Mouse (Mus musculus): ENCODE measurements around the gene Nsfl1c.
"Not testable (repeated sequence)": the region's sequence is repeated elsewhere in the genome, so short reads cannot be mapped to it uniquely, and the experiment has no call there.

Nsfl1c gene

DNA sequence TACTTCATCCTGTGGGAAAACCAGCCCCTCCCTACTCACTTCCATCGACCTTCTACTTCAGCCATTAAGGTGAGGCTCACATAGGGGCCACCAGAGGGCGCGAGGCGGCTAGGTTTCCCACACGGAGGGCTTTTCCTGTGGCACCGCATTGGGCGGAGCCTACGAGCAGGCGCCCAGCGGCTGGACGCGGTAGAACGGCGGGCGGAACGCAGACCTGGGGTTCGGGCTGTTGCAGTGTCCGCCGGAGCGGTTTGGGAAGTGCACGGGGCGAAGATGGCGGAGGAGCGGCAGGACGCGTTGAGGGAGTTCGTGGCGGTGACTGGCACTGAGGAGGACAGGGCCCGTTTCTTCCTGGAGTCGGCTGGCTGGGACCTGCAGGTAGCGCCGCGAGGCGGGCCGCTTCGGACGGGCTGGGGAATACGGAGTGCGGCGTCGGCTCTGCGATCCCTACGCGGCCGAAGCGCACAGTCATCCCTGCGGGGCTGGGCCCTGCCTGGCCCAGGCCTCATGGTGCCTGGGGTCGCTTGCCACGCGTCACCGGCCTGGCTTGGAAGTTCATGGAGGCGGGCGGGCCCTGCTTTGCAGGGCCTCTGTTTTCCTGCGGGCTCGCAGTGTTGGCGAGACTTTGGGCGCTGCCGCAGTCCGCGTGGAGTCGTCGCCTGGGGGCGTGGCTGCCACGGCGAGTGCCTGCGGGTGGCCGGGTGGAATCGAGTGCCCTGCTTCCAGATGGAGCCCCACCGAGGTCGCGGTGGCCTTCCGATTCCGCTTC, at the start of gene Nsfl1c:
TSS of gene Nsfl1c (plus strand) at position 148 of the 769 bp plus-strand sequence.
- DNase-seq (ENCODE audit: low spot score): peak; percentile 97

DNA sequence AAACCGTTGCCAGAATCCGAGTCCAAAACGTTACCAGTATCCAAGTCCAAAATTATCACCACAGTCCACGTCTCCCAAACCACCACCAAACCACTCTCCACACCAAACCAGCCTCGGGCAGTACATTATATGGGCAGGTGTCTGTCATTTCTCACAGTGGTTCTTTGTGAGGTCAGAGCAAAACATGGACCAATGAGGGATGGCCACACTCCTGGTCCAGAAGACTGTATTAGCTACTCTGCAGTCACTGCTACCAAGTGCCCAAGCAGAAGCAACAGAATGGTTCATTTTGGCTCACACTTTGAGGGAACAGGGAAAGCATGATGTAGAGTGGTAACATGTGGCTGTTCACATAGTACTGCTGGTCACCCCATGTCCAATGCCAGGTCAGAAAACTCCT, 17.9 kb upstream of the Nsfl1c start, which contains the start of gene 4921509C19Rik:
TSS of gene 4921509C19Rik (minus strand) at position 101 of the 400 bp plus-strand sequence.
- not testable (repeated sequence) for DNase-seq (ENCODE audit: low spot score)

DNA sequence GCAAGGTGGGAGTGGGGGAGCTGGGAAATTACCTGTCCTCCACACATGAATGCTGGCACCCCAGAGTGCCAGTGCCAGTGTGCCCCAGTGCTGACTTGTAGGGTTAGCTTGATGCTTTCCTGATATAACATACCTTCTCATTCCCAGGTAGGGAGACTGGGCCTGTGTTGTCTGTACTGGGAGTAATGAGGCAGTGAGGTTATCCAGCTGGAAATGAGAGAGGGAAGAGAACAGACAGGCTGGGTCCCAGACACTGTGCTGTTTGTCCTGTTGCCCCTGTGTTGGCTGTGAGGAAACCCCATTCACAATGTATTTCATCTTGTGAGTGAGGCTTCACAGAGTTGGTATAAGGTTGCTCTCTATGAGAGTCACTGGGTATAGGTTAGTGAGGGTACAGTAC, 7.5 kb upstream of the Nsfl1c start:
- DNase-seq (ENCODE audit: low spot score): no peak

DNA sequence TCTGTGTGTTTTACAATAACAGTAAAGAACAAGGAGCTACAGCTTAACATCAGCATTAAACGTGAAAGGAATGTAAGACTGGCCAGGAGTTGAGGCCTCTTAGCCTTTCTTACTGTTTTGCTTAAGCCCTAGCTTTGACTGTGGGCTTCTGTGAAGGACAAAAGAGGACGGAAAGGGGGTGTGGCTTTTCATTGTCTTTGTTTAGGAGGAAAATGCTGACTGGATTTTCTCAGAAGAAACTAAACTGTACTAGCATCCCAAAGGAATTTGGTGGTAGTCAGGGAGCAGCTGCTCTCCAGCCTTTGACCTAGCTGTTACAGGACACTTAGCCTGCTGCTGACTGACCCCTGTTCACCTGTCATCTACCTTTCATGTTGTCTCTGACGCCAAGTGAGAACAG, 4.4 kb downstream of the Nsfl1c start:
- no peak for DNase-seq (ENCODE audit: low spot score)

DNA sequence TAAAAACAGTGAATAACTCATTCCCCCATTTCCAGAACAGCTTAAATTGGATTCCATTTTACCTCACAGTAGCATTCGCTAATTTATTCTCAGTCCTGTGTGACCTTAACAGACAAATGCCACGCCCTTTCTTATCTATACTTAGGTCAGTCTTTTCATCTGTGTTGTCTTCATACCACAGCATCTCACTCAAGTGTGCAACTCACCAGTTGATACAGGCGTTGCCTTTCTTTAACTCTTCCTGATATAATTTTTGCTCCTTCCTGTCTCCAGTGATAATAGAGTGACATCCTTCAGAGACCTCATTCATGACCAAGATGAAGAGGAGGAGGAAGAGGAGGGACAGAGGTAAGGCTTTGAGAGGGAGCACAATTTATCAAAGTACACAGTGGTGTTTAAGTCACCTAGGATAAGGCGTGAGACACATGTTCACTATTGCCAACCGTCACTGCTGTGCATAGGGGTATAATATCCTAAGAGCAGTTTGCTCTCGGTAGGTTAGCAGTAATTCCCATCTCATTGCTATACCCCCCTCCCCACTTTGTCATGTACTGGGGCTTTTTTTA, 6.5 kb downstream of the Nsfl1c start:
- no peak for DNase-seq (ENCODE audit: low spot score)

DNA sequence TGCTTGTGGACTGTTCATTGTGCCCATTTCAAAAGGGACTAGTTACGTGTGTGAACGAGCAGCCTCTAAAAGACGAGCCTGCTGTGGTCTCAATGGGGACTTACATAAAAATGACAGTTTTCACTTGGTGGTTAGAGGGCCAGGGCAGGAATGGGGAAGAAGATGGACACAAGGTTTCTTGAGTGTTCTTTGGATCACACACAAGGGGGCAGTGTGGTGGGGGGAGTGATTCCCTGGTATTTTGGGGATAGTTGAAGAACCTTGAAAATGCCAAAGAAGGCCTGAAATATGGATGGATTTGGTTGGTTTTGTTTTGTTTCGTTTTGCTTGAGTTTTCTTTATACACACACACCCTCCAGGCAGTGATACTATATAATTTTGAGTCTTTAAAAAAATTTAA, 10.2 kb downstream of the Nsfl1c start:
- no peak for DNase-seq (ENCODE audit: low spot score)

DNA sequence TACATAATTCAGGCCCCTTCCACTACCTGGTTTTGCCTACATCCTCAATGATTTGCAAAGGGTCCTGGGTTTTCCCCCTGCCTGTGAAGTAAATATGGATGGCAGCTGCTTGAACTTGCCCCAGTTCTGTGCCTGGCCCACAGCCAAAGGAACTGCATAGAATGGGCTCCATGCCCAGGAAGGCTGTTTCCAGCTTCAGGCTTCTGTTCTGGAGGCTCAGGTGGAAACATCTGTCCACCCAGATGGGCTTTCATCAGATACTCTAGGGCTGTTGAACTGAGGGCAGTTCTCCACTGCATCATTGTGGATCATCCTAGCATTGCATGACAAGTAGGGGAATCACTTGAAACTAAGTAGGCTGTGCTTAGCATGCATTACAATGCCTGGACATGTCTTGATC, 18.2 kb downstream of the Nsfl1c start:
- no peak for DNase-seq (ENCODE audit: low spot score)

DNA sequence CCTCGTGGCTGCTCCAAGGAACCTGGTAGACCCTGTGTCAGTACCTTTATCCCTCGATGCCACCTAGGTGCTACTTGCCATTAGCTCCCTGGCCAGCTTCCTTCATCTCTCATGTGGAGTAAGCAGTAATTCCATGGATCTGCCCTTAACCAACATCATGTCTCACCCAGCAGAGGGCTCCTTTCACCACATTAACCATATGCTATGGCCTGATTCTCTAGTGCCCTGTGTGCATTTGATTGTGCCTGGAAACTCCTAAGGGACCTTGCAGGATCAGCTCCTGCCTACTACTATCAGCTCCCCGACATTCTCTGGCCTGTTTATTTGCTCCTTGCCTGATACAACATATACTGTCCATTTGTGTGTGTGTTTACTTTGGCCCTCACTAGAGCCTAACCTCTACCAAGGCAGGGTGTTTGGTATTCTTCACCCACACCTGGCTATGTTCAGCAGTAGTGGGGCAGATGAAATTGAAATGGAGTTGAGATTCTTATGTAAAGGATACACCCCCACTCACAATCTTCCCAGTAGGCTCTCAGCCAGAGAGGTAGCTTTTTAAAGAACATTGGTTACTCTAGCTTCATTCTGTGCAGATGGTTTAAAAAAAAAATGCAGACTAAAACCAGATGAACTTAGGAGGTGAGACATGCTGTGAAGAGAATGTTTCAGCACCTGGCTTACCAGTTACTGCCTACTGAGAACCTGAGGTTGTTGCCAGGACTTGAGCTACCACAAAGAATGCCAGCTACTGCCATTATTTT, 19.7 kb downstream of the Nsfl1c start:
- no peak for DNase-seq (ENCODE audit: low spot score)

DNA sequence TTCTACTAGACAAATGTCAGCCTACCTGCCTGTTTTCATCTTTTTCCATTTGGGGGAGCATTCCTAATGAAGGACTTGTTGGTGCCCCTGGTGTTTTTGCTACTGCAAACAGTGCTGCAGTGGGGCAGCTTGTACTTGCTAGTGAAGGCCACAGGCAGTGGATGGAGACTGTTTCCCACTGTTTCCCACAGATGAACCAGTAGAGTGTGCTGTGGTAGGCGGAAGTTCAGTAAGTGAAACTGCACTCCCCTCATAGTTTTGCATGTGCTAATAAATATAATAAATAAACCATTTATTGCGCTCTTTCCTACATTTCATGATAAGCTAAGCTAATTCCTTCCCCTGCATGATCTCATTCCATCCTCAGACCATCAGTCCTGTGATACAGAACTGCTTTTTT, 25.0 kb downstream of the Nsfl1c start:
- DNase-seq (ENCODE audit: low spot score): no peak

DNA sequence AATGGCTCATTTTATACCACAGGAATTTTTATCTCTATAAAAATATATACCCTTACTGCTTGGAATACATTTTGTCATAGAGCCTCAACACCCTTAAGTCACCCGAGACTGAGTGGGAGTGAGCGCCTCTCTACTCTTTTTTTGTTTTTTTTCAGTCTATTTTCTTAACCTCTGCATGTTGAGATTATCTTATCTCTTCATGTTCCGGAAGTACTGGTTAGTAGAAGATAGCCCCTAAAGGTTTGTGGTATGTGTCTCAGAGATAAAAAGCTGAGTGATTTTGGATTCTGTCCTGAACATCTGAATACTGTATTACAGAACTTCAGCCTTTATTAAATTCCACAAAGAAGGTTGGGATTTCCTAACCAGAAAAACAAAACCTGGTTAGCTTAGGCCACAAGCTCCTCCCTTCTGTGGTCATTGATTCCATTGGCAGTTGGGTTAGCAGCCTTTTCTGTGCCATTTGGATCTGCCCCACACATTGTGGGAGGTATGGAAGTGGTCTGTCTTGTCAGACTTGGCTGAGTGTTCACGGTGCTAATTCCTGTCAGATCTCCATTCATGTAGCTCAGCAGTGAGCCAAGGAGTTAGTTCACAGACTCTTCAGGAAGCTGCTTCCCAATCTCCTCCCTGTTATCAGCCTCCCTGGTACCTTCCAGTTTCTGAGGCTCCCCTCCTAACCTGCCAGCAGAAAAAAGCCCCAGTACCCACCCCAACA, 30.5 kb downstream of the Nsfl1c start:
- DNase-seq (ENCODE audit: low spot score): no peak

DNA sequence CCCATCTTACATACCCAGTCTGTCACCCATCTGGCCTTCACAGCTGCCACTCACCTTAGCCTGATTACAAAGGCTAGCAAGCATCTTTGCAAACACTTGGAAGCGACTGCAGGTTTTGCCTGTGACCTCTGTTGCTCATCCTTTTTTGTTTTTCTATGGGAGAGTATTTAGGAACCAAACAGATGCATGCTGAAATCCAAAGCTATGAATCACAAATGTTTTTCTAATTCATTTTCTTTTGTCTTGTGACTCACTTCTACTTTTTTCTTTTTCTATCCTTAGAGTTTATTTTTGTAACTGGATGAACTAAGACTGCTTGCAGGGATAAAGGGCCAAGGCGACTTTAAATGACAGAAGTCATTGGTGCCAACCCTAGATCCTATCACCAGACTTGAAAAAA, 31.5 kb downstream of the Nsfl1c start:
- no peak for DNase-seq (ENCODE audit: low spot score)

DNA sequence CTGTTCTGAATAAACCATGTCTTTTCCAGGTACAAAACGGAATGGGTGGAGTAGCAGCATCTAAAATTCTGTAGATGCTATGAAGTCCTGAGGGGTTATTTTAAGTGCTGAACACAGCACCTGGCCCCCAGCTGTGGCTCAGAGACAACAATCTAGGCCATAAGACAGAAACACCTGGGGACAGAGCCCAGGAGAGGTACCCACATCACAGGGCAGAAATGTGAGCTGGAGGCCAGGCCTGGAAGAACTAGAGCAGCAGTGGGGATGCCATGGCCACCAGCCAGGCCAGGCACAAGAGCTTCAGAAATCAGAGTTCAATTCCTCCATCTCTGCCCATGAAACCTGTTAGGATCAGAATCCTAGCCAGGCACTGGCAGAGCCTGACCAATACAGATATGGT, 34.1 kb downstream of the Nsfl1c start:
- DNase-seq (ENCODE audit: low spot score): no peak

DNA sequence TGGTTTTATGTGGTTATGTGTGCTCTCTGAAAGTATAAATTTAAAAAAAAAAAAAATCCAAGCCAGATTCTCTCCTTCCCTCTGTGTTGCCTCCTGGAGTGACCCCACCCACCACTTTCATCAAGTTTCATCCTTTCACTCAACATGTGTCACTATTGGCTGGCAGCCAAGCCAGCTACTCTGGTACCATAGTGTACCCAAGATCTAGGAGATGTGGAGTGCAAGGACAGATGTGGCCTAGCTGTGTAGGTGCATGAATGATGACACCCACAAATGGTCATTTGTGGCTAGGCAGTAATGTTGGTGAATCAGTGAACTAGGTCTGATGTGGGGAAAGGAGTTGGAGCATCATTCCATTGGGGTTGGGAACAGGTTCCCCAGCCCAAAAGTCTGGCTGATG, 35.2 kb downstream of the Nsfl1c start:
- no peak for DNase-seq (ENCODE audit: low spot score)

DNA sequence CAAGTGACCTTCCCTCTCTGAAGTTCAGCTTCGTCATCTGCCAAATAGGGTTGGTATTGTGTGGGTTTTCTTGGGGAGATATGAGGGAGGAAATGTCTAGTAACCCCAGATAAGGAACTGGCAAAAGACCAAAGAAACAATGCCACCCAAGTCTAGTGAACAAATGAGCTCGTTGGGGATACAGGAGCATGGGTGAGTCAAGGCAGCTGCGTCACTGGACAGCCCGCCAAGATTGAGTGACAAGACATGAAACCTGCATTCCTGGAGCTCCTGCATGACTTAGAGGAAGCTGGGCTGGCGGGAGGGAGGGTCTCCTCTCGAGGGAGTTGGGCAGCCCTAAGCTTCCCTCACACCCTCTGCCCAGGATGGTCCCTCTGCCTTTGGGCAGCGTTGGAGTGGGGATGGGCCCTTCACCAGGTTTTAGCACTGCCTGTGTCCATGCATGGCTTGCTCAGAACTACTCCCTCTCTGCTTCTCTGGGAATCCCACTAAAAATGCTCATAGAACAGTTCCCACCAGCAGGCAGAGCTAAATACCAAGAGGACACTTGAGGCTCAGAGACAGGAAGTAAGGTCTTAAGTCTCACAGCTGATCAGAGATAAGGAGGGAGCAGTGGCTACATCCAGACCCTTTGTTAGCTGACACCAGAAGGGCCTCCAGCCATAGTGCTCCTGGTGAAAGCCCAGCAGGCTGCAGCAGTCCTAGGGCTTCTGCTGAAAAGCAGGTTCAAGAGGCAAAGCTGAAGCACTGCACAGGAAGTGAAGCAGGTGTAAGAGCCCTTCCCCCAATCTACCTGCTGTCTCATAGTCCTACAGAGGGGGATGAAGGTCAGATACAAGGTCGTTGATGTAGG, 36.6 kb downstream of the Nsfl1c start:
- no peak for DNase-seq (ENCODE audit: low spot score)

DNA sequence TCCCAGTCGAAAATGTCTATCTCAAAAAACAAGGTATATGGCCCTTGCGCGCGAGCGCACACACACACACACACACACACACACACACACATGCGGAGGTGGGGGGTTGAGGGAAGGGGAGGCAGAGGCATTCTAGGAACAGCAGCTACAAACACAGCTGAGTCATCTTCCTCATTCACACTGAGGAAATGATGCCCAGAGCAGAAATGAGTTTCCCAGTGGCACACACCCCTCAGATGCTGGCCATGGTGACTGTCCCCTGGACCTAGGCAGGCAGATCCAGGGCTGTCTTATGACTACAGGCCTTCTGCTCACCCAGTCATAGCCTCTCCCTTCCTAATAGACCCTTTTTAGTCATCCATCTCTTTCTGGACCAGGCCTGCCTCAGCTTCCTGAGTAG, 39.6 kb downstream of the Nsfl1c start:
- no peak for DNase-seq (ENCODE audit: low spot score)

DNA sequence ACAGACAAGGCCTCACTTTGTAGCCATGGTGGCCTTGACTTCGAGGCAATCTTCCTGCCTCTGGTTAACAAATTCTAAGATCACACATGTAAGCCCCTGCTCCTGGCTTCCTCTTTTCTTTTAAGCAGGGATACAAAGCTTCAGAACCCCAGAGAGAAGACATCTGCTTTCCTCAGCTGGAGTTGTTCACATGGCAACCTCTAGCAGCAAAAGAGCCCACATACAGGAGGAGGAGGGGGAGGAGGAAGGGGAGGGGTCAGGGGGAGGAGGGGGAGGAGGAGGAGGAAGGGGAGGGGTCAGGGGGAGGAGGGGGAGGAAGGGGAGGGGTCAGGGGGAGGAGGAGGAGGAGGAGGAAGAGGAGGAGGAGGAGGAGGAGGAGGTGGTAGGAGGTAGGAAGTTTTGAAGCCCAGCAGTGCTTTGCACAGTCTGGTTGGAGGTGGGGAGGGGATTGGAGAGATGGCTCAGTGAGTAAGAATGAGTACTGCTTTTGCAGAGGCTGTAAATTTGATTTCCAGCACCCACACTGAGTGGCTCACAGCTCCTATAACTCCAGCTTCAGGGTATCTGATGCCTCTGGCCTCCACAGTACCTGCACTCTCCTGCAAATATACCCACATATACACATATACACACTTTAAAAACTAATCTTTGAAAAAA, 42.1 kb downstream of the Nsfl1c start:
- no peak for DNase-seq (ENCODE audit: low spot score)

DNA sequence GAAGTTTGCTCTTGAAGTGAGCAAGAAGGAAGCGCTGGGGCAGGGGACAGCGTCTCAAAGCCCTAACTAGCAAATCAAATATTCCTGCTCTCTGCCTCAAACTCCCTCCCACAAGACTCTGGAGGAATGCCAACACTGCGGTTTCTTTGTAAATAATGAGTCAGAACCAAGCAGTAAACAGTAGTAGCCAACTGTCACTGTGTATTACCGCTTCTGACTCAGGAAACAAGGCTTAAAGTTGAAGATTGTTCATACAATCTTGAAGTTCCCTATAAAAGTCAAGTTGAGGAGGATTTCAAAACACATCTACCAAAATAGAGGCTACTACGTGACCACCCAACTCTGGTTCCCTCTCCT, 42.6 kb downstream of the Nsfl1c start:
- DNase-seq (ENCODE audit: low spot score): peak; percentile 74

DNA sequence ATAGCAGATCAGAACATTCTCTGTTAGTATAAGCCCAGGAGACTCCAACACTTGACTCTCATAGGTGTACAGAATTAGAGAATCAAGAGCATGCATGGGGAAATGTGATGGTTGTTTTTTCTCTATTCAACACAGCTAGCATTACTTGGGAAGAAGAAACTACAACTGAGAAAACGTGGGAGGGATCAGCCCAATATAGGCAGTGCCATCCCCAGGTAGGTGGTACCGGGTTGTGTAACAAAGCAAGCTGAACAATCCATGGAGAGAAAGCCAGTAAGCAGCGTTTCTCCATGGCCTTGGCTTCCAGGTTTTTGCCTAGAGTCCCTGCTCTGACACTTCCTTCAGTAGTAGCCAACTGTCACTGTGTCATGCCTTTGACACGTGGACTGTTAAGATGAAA, 44.7 kb downstream of the Nsfl1c start:
- DNase-seq (ENCODE audit: low spot score): no peak

DNA sequence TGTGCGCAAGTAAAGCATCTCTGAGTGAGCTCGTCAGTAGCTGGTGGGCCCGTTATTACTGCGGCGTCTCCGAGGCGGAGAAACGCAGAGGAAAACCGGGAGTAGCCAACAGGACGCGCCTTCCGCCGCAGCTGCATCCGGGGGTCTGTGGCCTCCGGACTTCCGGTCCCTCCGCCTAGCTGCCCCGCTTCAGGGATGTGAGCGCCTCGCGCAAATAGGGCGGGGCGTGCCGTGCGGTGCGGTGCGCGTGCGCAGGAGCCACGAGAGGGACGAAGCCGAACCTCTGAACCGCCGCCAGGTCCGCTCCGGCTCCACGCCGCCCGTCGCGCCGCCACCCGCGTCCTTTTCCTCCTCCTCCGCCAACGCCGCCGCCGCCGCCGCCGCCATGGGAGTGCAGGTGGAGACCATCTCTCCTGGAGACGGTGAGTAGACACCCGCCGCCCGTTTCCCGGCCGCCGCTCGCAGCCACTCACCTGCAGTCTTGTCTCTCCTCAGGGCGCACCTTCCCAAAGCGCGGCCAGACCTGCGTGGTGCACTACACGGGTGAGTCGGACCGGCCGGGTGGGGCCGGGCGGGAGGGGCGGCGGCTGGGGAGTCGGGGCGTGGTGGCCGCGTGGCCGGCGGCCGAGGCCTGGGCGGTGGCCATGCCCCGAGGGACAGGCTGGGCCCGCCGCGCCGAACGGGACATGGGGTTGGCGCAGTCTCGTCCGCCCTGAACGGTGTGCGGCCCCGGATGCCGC, 48.5 kb downstream of the Nsfl1c start, which contains the start of gene Fkbp1a:
TSS of gene Fkbp1a (plus strand) at position 161 of the 740 bp plus-strand sequence.
- DNase-seq (ENCODE audit: low spot score): peak; percentile 97

All from urinary bladder, postnatal 25 days (tissue).